Mouse (Mus musculus) gastrocnemius, adult 2 months (tissue): ENCODE results near the gene Itpk1. TPM values are rescaled to one million over a fixed set of nuclear protein-coding genes. Genes with fewer than 3 reads are reported as not detected.

ENCODE experiments used
- DNase-seq: peaks from one replicate; pipeline ENCODE4 v3.0.0; 2022
- H3K27ac ChIP-seq: fragments of 200-600 bp; 2 replicates; pipeline ENCODE4 v1.8.1; 2022; ENCODE audit warnings: mild to moderate bottlenecking
- H3K4me3 ChIP-seq: fragments of 200-600 bp; 2 replicates; pipeline ENCODE4 v1.8.1; 2022; ENCODE audit warnings: mild to moderate bottlenecking, moderate library complexity
- CTCF ChIP-seq: fragments of 200-600 bp; IDR thresholded peaks from 2 replicates; pipeline ENCODE4 v1.8.1; 2022; ENCODE audit warnings: antibody characterized with exemption, mild to moderate bottlenecking, moderate library complexity
- intact Hi-C: fragments of 180-260 bp; cut with DNase I; formaldehyde crosslinking; loops from one replicate; pipeline ENCODE4 v1.15.1; 2025
- total RNA-seq, 2 experiments: library from RNA; stranded (reverse); gene quantifications; 2 replicates each; pipeline ENCODE4 v1.2.3; 2021

Itpk1 gene
- total RNA-seq, 2 experiments from 2014 or later: 6.5 to 6.6 TPM

DNA sequence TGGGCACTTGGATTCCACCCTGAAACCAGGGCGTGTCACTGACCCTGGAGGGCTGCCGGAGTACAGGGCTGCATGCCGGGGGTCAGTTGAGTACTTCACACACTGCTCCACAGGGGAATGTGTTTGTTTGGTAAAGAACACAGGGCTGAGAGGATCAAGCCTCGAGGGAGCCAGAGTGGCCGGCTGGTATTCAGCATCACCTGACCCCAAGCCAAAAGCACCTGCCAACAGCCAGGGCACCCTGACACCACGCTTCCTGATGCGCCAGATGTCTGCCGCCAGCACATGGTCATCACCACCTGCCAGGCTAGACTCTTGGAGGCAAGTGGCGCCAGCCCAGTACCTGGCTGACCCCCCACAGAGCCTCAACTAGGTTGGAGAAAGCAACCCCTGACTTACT is 80.9 kb downstream of the Itpk1 start:
- DNase-seq: peak; percentile 75
- H3K4me3 ChIP-seq: no peak overlapping the region
- intact Hi-C loops: loop anchor here (1.0 to 5.0 kb wide), 2 partner anchors 39 to 78 kb away; partner anchors contain the start of gene Itpk1
- H3K27ac ChIP-seq: peak overlapping the region; percentile 20; the same call in 1 of the 2 replicates
- no peak for TF ChIP-seq CTCF

GRCm38 (mm10) chr12:102622302-102622842 is 82.4 kb downstream of the Itpk1 start:
- no peak for TF ChIP-seq CTCF
- intact Hi-C loops: loop anchor here (5.0 kb wide), 1 partner anchor 80 kb away; the partner anchor contains the start of gene Itpk1
- DNase-seq: no peak
- no peak overlapping the region; the same call in 1 of the 2 replicates for H3K27ac ChIP-seq
- H3K4me3 ChIP-seq: no peak overlapping the region

GRCm38 (mm10) chr12:102621811-102622210 is 82.9 kb downstream of the Itpk1 start:
- DNase-seq: no peak
- no peak for TF ChIP-seq CTCF
- H3K27ac ChIP-seq: no peak overlapping the region
- intact Hi-C loops: loop anchor here (5.0 kb wide), 1 partner anchor 80 kb away; the partner anchor contains the start of gene Itpk1
- H3K4me3 ChIP-seq: no peak overlapping the region

GRCm38 (mm10) chr12:102621205-102621604 is 83.5 kb downstream of the Itpk1 start:
- DNase-seq: no peak
- TF ChIP-seq CTCF: no peak
- intact Hi-C loops: loop anchor here (5.0 kb wide), 1 partner anchor 81 kb away; the partner anchor contains the start of gene Itpk1
- H3K27ac ChIP-seq: no peak overlapping the region
- H3K4me3 ChIP-seq: no peak overlapping the region

- Histone ChIP-seq H3K4me3 (no peak overlapping the region), H3K27ac (no peak overlapping the region)
- DNase-seq: no peak
- intact Hi-C loops: loop anchor here (5.0 kb wide), 1 partner anchor 82 kb away; the partner anchor contains the start of gene Itpk1
- no peak for TF ChIP-seq CTCF
Observed at GRCm38 (mm10) chr12:102619908-102620307, 84.8 kb downstream of the Itpk1 start.

DNA sequence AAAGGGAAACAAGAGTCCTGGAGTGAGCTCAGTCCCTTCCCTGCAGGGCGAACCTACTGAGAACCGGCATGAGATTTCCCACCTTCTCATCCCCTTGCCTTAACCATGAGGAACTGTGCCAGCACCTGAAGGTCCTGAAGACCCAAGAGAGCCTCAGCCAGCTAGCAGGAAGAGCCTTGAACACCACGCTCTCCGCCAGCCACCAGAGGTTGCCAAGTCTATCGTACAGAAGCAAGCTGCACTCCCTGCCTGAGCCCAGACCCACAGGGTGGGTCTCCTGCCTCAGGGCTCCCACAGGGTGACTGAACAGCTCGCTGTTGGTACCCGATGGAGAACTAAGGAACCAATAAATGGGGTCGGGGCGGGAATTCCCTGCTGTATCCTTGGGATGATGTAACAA is 86.6 kb downstream of the Itpk1 start:
- no peak for TF ChIP-seq CTCF
- no peak overlapping the region for H3K4me3 ChIP-seq
- DNase-seq: no peak
- intact Hi-C loops: no loop called here
- 0 out of 2 replicates have a peak overlapping the region, but pooled peaks have one; percentile 7 for H3K27ac ChIP-seq

DNA sequence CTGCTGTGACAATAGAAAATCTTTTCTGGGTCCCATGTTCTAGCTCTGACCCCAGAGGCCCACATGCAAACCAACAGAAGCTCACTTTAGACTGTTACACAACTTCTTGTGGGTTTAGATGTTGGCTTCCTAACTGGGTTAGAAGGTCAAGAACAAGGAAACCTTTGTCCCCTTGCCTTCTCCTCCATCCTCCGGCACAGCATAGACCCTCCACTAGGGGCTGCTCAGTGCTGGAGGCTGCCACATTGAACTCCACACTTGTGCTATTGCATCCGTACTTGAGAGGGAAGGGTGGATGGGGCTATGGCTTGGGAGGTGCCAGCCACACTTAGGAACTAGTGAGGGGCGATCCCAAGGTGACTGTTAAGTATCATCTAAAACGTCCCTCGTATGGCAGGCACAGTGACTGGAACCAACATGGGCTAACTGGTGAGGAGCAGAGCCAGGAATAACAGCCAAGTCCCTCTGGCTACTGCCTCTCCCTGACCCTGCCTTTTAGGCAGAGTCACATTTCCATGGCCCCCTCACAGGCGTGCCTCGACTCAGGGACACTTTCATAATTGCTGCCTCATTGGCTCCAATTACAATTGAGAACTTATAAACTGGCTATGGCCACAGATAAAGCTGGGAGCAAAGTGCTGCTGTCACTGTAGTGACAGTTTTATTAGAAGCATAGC is 87.7 kb downstream of the Itpk1 start:
- Histone ChIP-seq H3K27ac (peak overlapping the region; percentile 65), H3K4me3 (no peak overlapping the region)
- DNase-seq: peak; percentile 72
- intact Hi-C loops: no loop called here
- TF ChIP-seq CTCF: peak; percentile 39; the same call in 1 of the 2 replicates

DNA sequence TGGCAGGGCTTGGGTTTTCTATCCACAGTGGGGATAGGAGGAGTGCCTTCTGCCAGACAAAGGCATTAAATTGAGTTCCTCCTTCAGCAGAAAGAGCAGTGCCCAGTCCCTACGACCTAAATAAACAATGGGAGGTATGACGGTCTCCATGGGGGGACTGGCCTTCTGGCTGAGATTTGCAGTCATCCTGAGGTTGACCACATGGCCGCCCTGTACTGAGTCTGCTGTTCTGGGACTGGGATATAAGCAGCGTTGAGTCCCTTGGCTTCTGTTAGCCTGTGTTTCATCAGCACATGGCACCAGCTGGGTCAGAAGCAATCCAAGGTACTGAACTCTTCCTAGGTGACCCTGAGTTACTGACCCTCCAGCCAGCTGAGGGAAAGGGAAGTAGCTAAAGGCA is 88.5 kb downstream of the Itpk1 start:
- H3K4me3 ChIP-seq: no peak overlapping the region
- H3K27ac ChIP-seq: peak overlapping the region; percentile 65; the same call in 1 of the 2 replicates
- no peak for TF ChIP-seq CTCF
- intact Hi-C loops: no loop called here
- no peak for DNase-seq

DNA sequence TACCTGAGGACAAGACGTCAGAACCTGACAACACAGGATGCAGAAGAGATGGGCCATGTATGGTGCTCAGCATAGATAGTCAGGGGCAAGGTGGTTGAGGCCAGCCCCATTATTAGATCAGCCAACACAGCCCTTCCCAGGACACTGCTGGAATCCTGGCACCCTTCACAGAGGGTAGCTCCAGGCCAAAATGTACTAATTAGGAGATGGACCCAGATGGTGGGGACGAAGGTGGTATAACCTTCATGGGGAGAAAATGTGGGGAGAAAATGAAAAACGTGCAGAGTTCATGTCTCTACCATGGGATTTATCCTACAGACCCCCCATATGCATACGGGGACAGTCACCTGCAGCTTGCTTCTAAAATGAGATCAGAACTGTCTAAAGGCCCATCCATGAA is 91.3 kb downstream of the Itpk1 start:
- Histone ChIP-seq H3K27ac (no peak overlapping the region), H3K4me3 (no peak overlapping the region)
- TF ChIP-seq CTCF: no peak
- no peak for DNase-seq
- intact Hi-C loops: no loop called here

DNA sequence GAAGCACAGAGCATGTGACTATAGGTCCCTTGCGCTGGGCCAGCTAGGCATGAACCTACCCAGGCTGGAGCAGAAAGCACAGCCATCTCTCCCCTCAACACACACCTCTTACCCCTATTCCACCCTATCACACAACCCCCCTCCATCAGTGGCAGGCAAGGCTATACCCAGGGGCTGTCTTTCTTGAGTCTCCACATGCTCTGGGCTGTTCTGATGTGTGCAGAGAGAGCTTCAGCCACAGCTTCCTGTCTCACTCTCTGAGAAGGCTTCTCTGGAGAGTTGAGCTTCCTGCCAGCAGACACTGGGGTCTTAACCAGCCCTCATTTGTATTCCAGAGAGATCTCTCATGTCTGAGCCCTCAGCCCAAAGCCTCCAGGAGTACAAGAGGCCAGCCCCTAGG is 92.3 kb downstream of the Itpk1 start:
- TF ChIP-seq CTCF: no peak
- intact Hi-C loops: no loop called here
- Histone ChIP-seq H3K4me3 (no peak overlapping the region), H3K27ac (no peak overlapping the region)
- no peak for DNase-seq

- no peak for TF ChIP-seq CTCF
- intact Hi-C loops: no loop called here
- DNase-seq: no peak
- Histone ChIP-seq H3K4me3 (no peak overlapping the region), H3K27ac (no peak overlapping the region)
Observed at GRCm38 (mm10) chr12:102610927-102611326, 93.8 kb downstream of the Itpk1 start.

- no peak for TF ChIP-seq CTCF
- intact Hi-C loops: no loop called here
- Histone ChIP-seq H3K4me3 (no peak overlapping the region), H3K27ac (peak overlapping the region; percentile 6; the same call in 1 of the 2 replicates)
- DNase-seq: peak; percentile 71
Observed at GRCm38 (mm10) chr12:102607808-102608517, 96.8 kb downstream of the Itpk1 start.

- DNase-seq: no peak
- H3K4me3 ChIP-seq: no peak overlapping the region
- no peak overlapping the region for H3K27ac ChIP-seq
- intact Hi-C loops: no loop called here
- no peak for TF ChIP-seq CTCF
Observed at GRCm38 (mm10) chr12:102607066-102607465, 97.7 kb downstream of the Itpk1 start.
